Mouse (Mus musculus): ENCODE measurements around the gene Slc23a2.

Gene Slc23a2

DNA sequence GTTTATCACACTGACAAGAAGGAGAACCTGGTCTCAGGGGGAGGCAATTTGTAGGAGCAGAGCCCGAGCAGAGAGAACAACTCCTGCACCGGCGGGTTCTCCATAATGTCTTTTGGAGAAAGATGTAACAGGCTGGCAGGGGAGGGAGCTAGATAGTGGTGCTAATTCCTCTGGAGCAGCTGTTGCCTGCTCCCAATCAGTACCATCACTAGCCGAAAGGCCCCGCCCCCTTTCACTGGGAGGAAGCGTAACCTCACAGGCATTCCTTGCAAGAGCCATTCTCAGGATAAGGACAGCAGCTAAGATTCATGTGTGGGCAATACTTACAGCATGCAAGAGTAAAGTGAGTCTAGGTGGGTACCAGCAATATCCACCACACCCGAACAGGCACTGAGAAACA, 127.3 kb downstream of the Slc23a2 start:
- peak; percentile 97 for DNase-seq

DNA sequence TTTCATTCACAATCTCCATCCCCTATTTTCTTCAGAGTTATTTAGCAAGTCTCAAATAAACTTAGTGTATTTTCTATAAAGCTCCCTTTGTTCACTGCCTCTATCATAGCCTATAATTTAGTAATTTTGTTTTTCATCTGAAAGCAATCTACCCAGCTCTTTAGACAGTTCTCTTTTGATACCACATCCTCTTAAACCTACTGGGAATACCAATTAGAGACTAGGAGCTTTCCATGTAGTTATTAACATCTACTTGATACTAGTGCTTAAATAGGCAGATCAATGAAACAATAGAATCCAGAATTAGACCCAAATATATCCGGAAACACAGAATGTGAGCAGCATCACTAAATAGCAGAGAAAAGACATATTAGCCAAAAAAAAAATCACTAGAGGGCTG, 128.9 kb downstream of the Slc23a2 start:
- DNase-seq = no peak

DNA sequence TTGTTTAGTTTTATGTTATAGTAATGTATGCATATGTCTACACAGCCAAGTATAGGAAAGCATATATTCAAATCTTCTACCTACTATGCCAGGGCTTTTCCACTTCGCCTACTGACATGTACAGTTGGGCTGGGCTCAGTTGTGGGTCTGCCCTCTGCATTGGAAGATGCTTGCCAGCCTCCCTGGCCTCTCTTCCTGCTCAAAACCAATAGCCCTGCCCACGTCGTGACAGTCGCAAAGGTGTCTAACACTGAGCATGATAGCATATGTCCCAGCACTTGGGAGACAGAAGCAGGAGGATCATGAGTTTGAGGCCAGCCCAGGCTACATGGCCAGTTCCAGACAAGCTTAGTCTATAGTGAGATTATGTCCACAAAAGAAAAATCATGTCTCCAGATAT, 131.8 kb downstream of the Slc23a2 start:
- DNase-seq = peak; percentile 71

DNA sequence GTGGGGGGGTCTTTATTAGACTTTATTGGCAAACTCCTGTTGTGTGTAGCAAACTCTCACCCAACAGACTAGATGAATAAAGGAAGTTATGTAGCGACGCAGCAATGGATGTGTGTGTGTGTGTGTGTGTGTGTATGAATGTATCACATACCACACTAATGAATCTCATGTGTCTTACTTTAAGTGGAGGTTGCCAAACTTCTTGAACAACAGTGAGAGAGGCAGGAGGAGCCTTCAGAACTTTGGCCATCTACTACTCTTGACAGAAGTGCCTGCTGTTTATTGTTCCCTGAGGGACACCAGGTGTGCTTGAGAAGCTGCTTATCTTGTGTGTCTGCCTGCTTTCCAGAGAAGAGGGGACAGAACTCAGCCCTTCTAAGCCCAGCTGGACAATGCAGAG, 134.1 kb downstream of the Slc23a2 start:
- DNase-seq = peak; percentile 5

DNA sequence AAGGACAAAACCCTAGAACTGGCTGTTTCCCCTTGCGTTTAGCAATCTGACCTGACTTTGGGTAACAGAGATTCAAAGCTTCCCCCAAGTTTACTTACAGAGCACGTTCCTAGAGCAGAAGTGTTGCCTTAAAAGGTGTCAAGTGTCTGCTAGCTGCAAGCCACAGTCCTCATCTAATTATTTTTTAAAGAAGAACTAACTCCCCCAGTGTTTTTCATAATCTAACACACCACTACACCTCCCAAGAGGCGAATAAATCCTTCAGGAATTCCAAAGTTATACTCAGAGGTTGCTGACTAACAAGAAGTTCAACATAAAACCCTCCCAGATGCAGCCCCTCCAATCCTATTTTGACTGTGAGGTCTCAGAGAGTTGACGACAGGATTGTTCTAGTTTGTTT, 136.7 kb downstream of the Slc23a2 start:
- peak; percentile 71 for DNase-seq

DNA sequence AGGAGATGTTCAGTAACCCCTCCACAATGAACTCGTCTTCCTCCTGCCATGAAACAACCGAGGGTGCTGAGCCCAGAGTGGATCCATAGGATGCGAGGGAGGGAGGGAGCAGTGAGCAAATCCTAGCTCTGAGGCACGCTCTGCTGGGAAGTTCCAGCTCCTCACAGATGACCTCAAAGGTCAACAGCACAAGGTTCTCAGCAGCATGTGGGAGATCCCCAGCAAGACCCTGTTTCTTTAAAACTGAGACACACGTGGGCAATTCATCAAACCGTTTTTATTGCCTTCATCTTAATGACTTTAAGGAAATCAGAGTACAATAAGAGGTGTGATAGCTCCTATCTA, 137.5 kb downstream of the Slc23a2 start:
- DNase-seq = no peak

DNA sequence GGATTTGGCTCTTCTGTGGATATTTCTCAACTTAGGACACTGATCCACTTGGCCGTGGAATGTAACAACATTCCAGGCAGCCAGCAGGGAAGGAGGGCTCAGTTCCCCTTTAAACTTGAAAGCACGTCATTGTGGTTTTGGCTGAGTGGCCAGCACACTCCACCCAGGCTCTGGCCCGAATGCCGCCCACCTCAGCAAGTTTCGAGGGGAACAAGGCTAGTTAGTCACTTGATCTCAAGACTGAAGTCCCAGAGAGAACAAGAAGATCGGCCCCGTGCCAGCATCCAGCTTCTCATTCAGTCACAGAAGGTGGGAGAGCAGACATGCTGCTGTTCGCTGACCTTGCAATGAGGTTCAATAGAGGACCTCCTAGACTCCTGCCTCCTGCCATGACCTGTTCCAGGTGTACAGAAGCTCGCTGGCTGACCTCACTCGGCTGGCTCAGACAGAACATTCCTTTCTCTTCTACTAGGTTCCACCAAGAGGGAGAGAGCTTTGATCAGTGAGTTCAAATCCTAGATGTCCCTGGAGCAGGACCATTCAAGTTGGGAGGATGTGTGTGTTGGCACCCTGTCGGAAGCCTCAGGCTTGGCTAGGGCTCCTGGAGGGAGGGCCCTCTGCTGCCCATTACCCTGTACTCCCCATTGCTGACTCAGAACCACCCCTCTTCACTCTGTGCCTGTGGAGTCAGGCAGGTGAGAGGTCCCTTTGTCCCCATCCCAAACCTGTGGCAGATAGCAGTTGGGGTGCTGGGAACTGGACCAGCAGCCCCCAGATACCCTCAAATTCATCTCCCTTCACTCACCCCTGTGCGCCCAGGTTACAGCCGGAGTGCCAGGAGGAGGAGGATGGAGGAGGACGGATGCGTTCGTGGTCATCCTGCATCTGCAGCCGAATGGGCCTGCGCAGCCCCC, 138.1 kb downstream of the Slc23a2 start:
- peak; percentile 99 for DNase-seq

DNA sequence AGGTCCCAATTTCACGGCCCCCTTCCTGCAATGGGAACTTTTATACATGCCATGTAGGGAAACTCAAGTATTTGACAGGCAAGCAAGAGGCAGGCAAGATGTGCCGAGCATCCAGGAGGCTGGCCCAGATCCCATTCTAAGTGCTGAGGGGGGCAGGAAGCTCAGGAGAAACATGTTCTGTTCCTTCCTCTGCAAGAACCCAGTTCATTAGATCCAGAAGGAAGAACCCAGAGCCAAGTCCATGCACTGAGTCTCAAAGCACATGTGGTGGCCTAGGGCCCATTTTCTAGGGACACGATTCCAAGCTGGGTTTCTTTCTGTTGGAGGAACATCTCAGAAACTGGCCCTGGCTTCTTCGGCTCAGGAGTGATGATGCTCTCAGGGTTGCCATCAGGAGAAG, 139.5 kb downstream of the Slc23a2 start:
- DNase-seq = peak; percentile 91

DNA sequence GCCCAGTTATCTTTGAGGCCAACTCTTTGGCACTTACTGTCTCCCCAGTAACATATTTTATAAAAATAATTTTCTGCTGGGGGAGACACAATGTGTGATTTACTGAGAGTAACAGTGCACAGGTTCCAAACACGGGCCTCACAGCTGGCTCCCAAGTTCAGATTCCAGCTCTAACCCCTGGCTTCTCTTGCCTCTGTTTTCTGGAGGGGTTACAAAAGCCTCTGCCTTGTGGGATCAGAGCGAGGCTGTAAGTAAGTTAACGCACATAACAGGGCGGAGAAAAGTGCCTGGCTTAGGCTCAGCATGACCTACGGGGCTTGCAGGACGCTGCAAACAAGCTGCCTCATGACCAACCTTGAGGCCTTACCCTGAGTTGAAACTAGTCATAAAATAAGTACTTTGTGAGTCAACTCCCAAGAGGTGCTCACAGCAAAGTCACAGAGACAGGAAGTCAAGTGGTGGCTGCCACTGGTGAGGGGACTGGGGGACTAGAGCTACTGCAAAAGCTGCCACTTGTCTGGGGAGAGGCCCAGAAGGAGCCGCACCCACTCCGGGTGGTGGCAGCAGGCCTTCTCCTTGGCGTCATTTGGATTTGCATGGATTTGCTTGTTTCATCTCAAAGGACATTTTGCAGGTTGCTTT, 140.3 kb downstream of the Slc23a2 start:
- peak; percentile 91 for DNase-seq

DNA sequence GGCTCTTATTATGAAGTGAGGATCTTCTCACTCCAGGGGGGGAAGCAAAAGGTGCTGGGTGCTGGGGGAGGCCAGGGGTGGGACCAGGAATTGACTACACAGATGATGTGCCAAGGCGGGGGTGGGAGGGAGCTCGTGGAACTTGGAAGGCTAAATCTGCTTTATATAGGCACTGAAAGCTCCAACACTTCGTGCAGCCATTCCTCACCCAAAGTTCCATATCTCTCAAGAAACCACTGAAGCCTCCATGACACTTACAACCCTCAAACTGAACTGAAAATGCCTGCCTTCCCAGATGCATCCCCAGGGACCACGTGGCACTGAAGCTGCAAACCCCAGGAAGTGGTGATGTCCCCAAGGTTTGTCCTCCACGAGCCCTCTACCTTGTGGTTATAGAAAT, 141.0 kb downstream of the Slc23a2 start:
- peak; percentile 86 for DNase-seq
